Mouse (Mus musculus) cerebellum, postnatal 4 days (tissue): ENCODE results near the gene Klhl2.

Experiments used
- DNase-seq, 2 experiments: peaks; one replicate each; pipeline ENCODE4 v3.0.0; 2022; ENCODE audit warnings: low spot score in 2 of 2, mixed read lengths in 1 of 2

Klhl2 gene

DNA sequence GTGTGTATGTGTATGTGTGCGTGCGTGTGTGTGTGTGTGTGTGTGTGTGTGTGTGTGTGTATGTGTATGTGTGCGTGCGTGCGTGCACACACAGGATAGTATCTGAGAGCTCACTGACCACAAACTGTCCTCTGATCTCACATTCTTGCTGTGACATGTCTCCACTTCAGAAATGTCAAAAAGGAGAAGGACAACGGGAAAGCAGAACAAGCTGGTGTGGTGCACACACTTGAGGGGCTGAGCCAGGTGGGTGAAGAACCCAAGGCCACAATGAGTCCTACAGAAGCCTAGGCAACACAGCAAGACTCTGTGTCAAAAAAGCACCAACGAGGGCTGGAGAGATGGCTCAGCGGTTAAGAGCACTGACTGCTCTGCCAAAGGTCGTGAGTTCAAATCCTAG, 81.2 kb downstream of the Klhl2 start:
- no peak for DNase-seq

GRCm38 (mm10) chr8:64767047-64767446, 82.8 kb downstream of the Klhl2 start:
- DNase-seq = no peak

- no peak for DNase-seq
These were observed 85.7 kb downstream of the Klhl2 start for GRCm38 (mm10) chr8:64764075-64764474.

DNA sequence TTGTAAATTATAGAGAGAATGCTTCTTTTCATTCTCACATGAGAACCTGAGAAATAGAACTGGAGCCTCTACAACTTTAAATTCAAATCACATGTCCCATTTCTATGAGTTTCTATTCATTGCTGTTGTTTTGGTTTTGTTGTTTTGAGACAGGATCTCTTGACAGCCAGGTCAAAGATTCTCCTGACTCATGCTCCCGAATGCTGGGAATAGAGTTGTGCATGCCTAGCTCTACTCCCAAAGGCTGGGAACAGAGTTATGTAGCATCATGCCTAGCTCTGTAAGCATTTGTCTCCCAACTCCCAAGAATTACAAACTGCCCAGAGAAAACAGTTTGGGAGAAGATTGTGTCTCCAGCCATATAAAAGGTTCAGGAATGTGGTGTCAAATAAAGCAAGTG, 87.1 kb downstream of the Klhl2 start:
- no peak for DNase-seq

GRCm38 (mm10) chr8:64761430-64761829, 88.4 kb downstream of the Klhl2 start:
- peak in 1 of 2 experiments; percentile 10 for DNase-seq

DNA sequence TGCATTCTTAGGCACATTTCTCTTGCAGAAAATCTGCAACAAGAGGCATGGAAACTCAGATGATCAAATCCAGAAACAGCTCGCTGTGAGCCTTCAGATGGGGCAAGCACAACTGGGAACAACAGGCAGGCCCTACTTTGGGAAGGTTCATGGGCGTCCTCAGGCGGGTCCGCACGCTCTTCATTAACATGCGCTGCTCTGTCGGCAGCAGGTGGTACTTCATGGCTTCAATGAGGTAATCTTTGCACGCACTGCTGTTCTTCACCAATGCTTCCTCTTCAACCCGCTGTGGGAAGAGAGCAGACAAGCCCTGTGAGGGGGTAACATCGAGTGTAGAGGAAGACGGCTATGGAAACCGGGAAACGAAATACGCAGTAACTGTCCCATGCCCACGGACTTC, 91.9 kb downstream of the Klhl2 start:
- DNase-seq = no peak

DNA sequence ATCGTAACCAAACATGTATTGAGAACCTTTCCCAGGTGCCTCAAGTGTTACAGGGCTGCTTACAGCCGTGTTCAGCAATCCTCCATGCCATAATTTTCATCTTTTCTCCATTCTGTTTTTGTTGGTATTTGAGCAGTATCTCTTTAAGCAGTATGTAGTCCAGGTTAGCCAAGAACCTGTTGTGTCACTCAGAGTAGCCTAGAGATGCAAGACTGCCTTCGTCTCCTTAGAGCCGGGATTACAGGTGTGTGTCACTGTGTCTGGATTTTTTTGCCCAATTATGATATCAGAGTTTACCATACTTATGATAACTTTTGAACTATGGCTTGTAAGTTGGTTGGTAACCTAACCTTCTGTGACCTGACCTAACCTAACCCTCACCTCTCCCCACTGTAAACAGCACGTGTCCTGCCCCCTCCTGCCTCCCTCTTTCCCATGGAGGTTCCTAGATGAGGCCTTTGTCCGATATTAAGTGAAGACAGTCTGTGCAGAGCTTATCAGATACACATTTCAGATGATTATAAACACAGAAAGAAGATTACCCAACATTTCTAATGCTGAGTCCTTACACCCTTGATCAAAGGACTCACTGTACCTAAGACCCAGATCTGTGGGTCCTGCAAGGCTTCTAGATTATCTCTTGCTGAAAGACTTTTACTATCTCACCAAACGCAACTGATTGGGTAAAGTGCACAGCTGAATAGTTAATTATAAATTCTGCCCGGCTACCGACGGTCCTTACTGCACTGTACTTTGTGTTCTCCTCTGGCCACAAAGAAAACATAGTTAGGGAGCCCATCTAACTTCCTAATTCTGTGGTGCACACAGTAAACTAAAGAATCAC, 103.4 kb downstream of the Klhl2 start:
- DNase-seq = no peak

GRCm38 (mm10) chr8:64740547-64741211, 109.1 kb downstream of the Klhl2 start:
- no peak for DNase-seq

DNA sequence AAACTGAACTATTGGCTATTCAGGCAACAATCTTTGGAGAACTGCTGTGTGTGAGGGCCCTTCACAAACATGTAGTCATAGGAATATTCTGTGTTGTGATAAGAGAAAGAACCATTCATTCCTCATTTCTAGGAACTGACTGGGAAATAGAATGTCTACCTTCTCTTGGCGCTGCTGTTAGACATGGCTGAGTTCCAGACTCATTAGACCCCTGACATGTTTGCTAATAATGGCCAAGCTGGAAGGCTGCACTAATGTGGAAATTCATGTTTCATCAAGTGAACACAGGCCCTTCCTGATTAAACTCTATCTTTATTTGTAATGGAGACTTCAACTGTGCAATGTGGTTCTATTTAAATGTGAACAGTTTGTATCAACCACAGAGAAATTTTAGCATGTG, 110.9 kb downstream of the Klhl2 start:
- DNase-seq = no peak

- DNase-seq = no peak
These were observed 113.0 kb downstream of the Klhl2 start for GRCm38 (mm10) chr8:64736767-64737323.

DNA sequence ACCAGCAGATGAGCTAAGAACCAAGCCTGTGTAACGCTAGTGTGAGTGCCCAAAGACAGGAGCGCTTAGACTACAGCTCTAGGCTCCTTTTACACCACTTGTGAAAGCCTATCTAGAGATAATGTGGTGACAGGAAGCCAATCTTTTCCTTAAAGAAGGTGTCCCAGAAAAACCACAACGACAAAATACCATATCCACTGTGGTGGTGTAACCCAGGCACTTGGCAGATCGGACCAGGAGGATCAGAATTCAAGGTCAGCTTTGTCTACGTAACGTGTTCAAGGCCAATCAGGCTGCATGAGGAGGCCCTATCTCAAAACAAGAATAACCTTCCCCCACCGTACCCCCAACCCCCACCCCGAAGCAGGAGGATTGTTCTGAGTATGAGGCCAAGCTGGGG, 114.7 kb downstream of the Klhl2 start:
- DNase-seq = no peak

- peak; percentile 85 to 93 for DNase-seq
These were observed 116.4 kb downstream of the Klhl2 start, which contains the start of gene Msmo1 for GRCm38 (mm10) chr8:64733271-64733943. Msmo1 (minus strand) TSS chr8:64733792.

DNA sequence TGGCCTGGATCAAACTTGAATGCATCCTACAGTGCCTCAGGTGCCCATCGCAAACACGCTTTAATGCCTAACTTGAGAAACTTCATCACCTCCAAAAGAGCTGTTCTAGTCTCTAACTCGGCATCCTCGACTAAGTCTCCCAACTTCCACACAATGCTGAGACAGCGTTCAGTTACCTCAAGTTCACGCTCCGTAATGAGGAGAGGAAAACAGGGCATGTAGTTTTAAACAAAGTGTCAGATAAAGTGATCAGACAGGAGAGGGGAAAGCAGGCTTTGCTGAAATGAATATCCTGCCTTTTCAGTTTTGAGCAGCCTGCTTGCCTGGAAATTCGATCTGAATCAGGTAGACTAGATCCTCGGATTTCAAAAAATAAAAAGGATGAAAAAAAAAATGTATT, 117.2 kb downstream of the Klhl2 start:
- DNase-seq = no peak

DNA sequence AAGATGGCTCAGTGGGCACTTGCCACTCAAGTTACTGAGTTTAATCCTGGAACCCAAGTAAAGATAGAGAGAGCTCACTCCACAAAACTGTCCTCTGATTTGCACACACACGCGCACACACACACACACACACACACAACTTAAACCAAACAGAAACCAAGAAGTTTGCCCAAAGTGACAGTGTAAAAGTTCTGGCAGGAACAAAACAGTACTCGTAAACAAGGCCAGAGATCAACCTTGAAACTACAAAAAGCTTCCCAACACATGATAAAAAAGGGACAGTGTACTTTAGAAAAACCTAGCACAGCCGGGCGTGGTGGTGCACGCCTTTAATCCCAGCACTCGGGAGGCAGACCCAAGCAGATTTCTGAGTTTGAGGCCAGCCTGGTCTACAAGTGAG, 121.7 kb downstream of the Klhl2 start:
- DNase-seq = no peak

DNA sequence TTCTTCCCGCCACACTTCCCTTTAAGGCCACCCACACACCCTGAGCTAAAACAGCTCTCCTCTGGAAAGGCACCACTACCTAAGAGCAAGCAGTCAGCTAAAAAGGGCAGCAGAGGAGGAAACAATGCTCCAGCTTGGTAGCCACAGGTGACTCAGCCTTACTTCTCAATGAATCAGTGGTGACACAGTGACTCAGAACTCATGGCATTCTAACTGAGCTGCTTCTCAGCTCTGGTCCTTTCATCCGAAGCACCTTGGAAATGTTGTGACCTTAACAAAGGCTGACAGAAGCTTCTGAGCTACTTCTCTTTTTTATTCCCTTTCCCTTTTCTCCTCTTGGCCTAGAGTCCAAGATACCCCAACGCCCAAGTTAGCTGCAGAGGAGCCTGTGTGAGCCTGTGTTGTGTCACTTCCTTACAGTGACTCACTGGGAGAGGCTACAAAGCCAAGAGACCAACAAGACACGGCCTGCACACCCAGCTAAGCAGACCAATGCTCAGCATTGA, 123.6 kb downstream of the Klhl2 start:
- DNase-seq = no peak

DNA sequence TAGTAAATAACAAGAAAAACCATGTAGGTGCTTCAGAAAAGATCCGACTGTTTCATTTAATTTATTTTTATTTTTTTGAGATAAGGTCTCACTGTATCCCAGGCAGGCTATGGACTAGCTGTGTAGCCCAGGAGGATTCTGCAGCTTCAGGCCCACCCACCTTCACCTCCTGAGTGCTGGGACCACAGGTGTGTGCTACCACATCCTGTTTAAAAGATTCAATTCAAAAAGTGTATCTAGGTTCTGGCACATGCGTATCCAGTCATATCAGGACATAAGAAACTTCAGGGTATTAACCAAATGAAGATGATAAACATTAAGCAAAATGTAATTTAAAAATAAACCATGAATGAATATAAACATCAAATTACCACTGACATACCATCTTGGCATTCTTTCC, 126.6 kb downstream of the Klhl2 start:
- no peak for DNase-seq

GRCm38 (mm10) chr8:64717868-64718267, 131.9 kb downstream of the Klhl2 start:
- DNase-seq = no peak

DNA sequence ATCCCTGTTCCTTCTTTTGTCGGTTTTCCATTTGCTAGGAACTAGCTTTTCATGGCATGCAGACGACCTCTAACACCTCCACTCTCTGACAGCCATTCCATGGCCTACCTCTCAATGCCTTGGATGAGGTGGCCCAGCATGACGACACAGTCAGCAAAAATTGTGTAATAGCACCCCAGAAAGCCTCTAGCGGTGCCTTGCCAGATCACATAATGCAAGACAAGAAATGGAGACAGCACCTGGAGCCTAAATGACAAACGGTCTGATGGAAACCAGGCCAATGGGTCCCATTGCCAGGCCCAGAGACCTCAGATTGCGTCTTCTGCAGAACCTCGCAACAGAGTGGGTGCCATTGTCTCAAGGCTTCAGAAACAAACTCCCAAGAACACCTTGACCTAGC, 137.3 kb downstream of the Klhl2 start:
- no peak for DNase-seq

- DNase-seq = no peak
These were observed 138.3 kb downstream of the Klhl2 start for GRCm38 (mm10) chr8:64711544-64711943.

GRCm38 (mm10) chr8:64707481-64707880, 142.3 kb downstream of the Klhl2 start:
- DNase-seq = no peak

GRCm38 (mm10) chr8:64703191-64703590, 146.6 kb downstream of the Klhl2 start:
- no peak for DNase-seq

DNA sequence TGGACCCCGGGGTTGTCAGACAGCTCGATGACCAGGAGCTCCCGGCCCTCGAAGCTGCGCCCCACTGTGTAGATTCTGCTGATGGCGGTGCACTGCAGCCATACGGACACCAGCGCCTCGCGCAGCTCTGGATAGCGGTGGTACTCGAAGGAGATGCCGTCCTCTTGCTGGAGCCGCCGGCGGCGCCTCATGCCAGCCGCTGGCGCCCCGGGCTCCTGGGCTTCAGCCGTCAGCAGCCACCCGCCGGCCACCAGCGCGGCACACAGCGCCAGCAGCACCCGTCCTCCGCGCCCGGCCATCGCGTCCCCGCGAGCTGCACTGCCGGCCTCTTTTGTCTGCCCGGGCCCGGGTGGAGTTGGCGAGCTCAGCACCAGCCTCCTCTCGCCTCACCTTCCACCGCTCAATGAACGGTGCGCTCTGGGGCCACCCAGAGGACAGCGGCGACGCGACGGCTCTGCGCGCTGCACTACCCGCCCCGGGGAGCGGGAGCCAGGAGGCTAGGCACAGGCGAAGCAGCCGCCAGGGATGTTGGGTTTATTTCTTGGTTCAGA, 157.1 kb downstream of the Klhl2 start, which contains the start of gene Cpe:
TSS of gene Cpe (minus strand) at position 404 of the 551 bp plus-strand sequence.
- DNase-seq = peak; percentile 75 to 87
